Mouse (Mus musculus) ovary, postnatal 14 days (tissue): ENCODE results near the gene Hsdl1.

ENCODE experiments used
- DNase-seq: peaks from one replicate; pipeline ENCODE4 v3.0.0; 2022; ENCODE audit warnings: low spot score

Hsdl1 gene

DNA sequence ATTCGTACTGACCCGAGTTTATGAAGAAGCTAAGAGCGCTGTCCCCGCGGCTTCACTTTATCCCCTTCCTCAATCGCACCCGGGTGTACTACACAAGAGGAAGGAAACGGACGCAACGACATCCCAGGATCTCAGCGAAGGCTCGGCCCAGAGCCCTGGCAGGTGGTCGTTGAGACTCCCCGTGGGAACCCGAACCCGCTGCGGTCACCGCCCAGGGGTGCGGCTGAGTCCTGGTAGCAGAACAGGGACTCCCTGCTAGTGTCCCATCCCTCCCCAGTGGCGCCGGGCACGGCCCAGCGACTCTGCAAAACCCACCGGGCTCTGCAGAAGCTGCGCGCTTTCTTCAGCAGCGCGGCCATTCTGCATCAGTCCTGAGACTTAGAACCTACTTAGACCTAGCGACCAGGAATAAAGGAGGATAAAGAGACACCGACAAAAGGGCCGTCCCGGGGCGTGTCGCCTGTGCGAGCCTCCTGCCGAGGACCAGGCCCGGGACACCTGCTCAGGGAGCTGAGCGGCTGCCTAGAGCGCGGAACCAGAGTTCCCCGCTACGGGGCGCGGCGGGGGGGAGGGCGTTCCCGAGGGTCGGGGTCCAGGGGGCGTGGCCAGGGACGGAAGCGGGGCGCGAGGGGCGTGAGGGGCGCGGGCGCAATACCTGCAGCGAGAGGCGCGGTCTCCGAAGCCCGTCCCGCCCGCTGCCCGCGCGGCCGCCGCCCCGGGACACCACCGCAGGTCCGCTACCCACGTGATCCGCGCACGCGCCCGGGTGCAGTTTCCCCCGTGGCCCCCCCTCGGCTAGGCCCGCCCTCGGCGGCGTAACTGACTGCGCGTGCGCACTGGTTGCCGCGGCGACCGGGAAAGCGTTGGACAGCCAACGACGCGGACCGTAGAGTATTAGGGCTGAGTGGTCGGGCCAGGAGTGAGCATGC, at the start of gene Hsdl1, which contains the start of gene Dnaaf1:
Gene Hsdl1, minus strand, starts transcription at position 747 of the 929 bp plus-strand sequence.
Gene Dnaaf1, plus strand, starts transcription at position 799 of the 929 bp plus-strand sequence.
- DNase-seq = peak; percentile 97

DNA sequence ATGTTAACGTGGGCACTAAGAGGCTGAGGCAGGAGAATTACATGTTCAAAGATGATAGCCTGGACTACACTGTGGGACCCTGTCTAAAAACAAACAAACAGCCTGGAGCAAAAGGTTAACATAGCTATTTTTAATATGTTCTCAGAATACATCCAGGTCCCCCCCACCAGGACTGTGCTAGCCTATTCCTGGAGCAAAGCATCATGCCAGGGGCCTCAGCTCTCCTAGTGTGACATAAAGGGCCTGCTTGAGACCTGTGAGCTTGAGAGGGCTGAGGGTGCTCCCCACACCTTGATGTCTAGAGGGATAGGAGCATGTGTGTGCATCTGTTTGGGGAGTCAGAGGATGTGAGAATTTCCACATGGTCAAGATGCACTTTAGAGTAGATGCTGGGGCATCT, 48.8 kb upstream of the Hsdl1 start:
- DNase-seq = no peak

DNA sequence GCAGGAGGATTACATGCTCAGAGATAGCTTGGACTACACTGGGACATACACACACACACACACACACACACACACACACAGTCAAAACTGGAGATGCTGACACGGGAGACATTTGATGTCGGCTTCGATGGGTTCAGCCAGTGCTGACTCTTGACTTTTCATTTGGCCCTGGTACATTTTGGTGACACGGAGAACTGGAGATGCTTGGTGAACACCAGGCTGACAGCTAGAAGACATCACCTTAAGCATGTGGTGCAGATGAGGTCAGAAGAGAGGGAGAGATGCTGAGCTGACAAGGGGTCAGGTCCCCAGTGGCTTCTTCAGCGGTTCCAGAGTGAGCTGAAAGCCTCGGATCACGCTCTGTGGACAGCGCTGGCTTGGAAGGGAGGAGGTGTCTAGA, 48.1 kb upstream of the Hsdl1 start:
- DNase-seq = no peak

DNA sequence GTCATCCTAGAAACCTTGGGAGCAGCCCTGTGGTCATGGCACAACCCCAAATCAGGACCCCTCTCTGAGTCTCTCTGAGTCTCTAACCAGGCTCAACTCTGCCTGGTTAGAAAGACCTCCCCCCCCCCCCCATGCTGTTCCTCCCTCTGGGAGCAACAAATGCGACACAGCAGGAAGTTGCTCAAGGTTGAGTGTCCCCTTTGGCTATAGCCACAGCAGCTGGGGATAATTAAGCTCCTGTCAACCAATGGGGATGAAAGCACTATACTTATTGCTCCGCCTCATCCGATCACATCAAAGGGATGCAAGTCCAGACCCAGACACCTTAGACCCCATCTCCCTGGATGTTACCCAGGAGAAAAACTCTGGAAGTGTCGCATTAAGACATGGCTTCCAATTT, 47.6 kb upstream of the Hsdl1 start:
- DNase-seq = no peak

DNA sequence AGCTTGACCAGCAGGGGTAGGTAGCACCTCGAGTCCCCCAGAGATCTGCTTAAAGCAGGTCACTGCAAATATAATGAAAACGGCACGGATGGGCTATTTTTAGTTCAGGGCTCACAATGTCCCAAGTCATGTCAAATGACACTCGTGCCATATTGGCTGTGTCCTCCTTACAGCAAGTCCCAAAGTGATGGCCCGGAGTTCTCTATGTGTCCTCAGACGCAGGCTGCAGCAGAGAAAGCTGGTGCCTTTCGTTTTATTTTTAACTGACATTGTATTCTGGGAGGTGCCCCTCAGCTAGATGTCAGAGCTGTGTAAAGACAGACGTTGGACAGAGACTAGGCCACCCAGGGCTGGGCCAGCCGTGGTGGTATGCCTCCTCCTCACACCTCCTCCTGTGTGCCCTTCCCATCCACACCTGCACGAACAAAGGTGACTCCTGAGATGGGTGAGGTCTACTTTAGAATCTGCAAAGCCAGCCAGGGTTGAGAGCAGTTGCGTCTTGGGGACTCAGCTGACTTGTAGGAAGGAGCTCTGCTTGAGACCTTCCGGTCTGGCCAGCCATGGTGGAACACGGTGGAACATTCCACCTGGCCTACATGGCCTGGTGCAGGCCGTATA, 46.0 kb upstream of the Hsdl1 start:
- no peak for DNase-seq

DNA sequence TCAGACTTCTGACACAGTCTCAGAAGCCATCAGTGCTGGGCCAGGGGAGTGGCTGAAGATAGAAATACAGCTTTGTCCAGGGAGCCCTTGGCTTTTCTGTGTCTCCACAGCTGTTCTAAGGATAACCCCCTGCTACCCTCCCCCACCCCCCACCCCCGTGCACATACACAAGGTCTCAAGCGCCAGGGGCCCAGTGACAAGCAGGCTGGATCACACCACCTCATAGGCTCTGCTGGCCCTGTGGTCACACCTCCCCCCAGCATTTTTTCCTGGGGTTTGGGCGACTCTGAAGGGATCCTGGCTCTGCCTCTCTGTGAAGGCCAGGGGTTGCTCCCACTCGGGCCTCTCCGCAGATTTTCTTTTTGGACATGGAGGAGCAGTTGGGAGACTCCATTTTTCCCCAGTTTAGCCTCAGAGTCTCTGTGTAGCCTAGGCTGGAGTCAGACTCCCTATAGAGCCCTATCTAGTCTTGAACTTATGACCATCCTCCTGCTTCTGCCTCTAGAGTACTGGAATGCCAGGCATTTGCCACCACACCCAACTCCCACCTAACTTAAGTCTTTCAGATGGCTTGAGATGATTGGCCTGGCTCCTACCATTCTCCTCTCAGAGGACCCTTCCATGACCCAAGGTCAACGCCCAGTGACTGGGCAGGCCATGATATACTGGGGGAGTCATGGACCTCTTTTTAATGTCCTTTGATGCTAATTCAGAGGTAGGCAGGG, 45.3 kb upstream of the Hsdl1 start:
- DNase-seq = no peak

DNA sequence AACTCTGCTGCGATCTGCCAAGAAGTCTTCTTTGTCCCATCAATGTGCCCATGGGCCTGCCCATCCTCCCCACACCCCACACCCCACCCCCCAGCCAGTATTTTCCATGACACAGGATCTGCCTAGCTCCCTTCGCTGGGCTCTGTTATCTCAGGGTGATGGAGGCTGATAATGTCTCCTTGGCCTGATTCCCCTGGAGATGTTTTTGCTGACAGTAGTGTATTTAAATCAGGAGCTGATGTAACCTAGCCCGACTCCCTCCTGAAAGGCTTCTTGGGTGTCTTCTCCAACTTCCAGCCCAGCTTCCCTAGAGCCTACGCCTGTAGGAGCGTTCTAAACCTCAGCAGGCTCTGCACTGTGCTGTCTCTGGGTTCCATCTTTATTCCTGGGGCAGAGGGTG, 43.9 kb upstream of the Hsdl1 start:
- DNase-seq = no peak

DNA sequence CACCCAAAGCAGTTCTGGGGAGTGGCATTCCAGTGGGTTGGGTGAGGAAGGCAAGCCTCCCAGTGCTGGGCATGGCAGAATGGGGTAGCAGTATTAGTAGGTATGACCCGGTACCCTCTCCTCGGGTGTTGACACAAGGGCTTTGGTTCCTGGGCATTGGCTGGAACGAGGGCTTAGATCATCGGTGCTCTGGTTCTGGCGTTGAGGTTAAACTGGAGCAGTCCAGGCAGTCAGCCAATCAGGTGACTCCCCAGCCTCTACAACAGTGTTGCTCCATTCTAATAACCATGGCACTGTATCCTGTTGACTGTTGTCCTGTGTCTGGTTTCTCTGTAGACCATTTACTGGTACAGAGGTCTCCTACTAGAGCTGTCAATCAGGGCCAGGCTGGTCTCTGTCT, 42.6 kb upstream of the Hsdl1 start:
- DNase-seq = no peak

DNA sequence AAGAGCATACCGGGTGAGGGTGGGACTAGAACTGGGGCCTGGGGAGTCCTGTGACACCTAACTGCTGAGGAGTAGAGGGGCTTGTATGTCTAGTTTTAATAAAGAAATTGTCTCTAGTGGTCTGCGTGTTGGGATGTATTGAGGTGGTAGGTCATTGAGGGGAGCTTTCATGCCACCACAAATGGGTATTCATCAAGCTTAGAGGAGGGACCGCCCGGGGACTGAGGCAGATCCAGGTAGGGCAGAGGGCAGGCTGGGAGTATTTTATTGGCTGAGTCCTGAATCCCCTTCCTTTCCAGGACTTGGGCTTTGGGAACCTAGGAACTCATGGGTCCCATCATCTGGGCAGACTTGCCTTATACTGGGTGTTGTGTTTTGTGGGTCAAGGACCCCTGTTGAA, 41.8 kb upstream of the Hsdl1 start:
- DNase-seq = no peak

DNA sequence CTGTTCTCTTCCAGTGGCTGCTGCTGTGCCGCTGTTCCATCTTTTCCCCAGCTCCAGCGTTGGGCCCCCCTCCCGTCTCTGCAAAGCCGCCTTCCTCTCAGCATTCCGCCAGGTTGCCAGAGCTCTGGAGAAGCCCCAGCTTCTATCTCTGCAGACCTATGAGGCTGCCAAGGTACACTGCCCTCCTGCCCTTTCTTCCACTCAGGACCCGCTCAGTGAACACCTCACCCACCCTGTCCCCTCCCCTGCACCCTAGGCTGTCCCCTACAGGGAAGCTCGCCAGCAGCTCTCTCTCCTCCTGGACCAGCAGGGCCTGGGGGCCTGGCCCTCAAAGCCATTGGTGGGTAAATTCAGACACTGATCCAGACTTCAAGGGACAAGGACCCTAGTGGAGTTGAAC, 41.4 kb upstream of the Hsdl1 start:
- no peak for DNase-seq

DNA sequence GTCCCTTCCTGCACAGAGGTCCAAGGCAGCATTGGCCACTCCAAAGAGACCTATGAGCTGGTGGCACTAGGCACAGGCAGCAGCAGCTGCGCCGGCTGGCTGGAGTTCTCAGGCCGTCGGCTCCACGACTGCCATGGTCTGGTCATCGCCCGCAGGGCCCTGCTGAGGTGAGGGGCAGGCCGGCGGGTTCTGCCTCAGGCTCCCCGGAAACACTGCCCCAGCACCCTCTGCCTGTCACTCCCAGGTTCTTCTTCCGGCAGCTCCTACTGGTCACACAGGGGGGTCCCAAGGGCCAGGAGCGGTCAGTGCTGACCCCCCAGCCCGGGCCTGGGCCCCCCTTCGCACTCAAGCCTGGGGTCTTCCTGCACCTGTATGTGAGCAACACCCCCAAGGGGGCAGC, 40.1 kb upstream of the Hsdl1 start:
- DNase-seq = no peak

DNA sequence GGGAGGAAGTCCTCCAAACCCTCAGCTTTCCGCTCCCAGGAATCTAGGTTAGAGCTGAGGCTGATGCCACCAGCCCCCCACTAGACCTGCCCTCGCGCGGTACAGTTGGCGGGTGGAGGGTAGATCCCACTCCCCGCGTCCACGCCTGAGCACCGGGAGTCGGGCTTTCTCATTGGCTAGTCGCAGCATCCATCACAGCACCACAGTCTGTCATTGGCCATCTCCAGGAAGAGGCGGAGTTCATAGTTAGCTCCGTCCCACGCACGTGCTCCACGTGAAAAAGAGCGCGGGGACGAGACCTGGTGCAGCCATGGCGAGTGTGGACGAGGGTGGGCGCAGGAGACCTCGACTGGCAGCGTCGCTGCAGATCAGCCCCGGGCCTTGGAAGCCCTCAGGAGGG, 37.5 kb upstream of the Hsdl1 start, which contains the start of gene Adad2:
Gene Adad2, plus strand, starts transcription at position 277 of the 400 bp plus-strand sequence.
- no peak for DNase-seq

DNA sequence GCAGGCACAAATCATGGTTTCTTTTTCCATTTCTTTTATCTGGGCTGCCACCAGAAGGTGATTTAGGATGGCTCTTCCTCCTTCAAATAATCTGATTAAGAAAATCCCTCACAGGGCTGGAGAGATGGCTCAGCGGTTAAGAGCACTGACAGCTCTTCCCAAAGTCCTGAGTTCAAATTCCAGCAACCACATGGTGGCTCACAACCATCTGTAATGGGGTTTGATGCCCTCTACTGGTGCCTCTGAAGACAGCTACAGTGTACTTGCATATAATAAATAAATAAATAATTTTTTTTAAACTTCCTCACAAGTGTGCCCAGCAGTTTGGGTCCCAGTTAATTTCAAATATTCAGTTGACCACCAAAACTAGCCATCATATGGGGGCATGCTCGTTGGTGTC, 31.2 kb upstream of the Hsdl1 start:
- DNase-seq = no peak

DNA sequence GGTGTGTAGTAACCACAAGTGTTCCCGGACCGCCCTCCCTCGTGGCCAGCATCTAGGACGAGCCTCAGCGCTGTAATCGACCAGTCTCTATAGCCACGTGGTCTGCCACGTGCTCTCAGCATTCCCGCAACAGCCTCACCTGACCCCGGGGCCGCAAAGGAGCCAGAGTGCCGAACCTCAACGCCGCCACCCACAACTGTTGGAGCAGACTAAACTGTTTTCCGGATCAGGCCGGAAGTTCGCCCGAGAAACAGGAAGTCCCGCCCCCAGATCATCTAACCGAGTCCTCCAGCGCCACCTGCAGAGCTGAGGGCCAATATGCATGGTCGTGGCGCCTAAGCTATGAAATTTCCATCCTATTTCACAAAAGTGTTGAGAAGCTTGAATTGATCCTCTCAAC, 30.0 kb upstream of the Hsdl1 start, which contains the start of gene Taf1c:
Gene Taf1c, minus strand, starts transcription at position 227 of the 400 bp plus-strand sequence.
- DNase-seq = peak; percentile 92

DNA sequence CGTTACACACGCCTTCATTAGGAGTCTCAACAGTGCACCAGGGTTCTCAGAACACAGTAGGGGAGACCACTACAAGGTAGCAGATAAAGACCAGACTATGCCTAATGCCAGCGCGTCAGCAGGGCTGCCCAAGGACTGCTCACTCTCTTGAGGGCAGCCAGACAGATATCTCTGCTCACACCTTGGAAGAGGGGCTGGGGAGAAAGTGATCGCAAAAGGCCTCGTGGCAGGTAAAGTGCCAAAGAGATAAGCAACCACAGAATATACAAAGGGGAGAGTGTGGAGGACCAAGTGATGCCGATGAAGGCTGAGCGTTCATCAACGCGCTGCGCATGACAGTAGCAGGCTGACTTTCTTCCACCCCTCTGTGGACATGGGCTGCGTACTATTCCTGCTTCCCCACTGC, 29.4 kb upstream of the Hsdl1 start:
- DNase-seq = no peak

DNA sequence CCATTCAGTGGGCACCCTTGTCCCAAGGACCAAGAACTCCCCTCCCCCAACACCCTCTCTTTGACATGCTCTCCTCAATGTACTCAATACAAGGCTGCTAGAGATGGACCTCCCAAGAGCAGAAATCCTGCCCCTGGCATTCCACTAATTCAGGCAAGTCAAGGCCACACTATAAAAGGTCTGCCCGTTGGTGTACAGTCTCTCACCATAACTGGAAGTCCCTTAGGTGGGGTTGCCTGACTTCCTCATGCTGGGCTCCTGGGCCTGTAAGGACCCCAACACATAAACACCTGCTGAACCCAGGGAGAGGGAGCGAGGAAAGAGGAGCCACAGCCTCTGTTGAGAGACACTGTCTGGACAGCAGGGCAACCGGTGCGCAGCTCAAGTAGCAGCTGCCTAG, 28.8 kb upstream of the Hsdl1 start:
- no peak for DNase-seq

DNA sequence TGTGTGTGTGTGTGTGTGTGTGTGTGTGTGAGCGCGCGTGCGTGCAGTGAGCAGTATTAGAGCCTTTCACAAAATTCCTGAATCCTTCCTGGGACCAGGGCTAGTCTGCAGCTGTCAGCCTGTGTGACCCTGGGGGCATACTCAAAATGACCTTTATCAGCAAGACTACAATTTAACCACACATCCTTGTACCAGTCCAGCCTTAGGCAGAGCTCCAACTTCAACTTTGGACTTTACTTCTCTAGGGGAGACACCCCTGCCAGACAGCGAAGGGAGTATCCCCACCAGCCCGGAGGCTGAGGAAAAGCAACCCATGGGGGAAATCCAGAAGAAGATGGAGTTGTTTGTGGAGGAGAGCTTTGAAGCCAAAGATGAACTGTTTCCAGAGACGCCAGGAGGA, 16.5 kb upstream of the Hsdl1 start:
- no peak for DNase-seq

DNA sequence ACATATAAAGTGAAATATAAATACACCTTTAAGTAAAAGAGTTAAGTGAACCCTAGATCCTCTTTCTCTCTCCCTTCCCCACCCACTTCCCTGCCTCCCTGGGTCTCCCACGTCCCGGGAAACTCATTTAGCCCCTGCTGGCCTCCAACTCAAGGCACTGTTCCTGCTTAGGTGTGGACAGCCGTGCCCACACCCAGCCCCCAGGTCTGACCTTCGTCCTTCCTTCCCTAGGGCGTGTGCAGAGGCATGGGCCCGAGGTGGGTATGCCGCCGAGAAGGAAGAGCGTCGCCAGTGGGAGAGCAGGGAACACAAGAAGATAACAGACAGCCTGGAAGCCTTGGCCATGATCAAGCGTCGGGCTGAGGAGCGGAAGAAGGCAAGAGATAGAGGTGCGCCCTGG, 15.4 kb upstream of the Hsdl1 start:
- DNase-seq = no peak

DNA sequence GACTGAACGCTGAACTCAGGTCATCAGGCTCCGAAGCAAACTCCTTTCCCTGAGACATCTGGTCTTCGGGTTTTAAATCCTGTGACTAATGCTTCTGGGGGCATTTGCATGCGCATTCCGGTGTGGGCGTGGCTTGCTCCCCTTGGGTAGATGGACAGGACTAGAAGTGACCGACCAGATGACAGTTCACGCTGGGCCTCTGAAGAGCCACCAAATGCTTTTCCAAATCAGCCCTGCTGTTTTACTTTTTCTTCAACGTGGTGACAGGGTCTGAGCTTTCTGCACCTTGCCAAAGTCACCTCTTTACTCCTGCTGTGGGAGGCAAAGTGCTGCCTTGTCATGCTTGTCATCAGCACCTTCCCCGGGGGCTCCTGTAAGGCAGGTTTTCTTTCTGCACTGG, 13.9 kb upstream of the Hsdl1 start:
- no peak for DNase-seq

DNA sequence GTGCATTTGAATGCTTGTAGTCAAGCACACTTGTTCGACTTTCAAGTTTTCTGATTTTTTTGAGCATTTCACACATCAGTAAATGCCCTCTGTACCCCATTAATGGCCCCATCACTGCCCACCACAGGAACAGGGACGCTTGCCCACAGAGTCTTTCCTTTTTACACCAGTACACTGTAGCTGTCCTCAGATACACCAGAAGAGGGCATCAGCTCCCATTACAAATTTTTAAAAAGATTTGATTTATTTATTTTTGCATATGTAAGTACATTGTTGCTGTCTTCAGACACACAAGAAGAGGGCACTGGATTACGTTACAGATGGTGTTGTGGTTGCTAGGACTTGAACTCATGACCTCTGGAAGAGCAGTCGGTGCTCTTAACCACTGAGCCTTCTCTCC, 13.3 kb upstream of the Hsdl1 start:
- DNase-seq = no peak

DNA sequence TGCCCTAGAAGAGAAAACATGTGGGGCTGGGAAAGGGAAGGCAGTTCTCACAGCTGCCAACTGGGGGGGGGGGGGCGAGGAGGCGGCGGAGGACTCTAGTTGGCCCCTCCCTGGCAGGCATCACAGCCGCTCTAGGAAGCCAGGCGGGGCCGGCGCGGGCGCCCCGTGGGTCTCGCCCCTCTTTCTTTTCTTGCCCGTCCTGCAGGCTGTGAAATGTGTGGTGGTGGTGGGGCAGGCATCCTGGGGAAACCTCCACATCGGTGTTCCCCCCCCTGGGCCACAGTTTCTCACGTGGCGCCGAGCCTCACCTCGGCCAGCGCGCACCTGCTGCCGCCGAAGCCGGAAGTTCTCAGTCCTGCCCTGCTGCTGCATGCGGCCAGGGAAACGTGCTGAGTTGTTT, 10.9 kb upstream of the Hsdl1 start:
- no peak for DNase-seq

DNA sequence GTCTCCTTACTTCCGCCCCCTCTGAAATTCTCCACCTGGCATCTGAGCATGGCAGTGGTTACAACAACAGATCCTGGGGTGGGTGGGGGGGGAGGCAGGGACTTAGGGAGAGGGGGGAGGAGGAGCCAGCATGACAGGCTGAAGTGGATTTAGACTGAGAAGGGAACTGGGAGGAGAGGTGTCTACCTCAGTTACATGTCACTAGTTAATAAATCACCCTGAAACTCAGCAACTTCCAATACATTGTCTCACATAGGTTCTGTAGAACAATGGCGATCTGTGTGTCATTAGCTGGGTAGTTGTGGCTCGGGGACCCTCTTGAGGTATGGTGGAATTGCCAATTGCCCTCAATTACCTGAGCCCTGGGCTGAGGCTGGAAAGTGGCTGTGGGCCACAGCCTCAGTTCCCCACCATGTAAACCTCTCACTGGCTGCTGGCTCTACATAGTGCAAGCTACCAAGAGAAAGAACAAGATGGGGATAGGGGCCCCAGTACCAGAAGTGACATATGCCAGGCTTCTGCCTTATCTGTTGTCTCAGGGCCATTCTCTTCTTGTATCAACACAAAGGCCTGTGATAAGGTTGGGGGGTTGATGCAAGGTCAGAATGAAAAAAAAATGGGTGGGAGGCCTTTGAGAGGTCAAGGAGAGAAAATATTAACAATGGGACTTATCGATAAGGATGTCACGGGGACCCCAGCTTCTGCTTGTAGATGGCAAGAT, 5.6 kb upstream of the Hsdl1 start:
- DNase-seq = no peak
